Mouse (Mus musculus): Measurements from ENCODE around the gene Sync. TPM values are rescaled to one million over a fixed set of nuclear protein-coding genes. Genes with fewer than 3 reads are reported as not detected.

Gene Sync
- polyA plus RNA-seq, 1 experiment from 2014 or later = 11.7 TPM

DNA sequence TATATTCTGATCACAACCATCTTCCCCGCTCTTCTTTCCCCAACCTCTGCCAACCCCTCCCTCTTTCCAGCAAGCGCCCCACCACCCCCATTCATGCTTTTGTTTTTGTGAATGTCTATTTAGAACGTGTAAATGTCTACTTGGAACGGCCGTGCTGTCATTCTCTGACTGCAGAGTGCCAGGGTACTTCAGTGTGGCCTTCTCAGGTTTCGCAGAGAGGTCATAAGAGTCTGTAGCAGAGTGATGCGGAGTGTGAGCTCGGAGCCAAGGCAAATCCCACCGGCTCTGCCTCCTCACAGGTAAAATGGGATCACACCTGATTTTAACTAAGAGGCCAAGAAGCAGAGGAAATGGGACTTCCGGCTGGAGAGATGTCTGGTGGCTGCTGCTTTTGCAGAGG lies 11.7 kb downstream of the Sync start:
- no peaks in the 10 kb centered on the region for H3K27me3 ChIP-seq (replicated peaks; ENCODE audit: control insufficient read depth, insufficient read depth, low read length)
- peaks cover 10% of the 10 kb centered on the region; the same call in 1 of the 2 replicates for H3K4me1 ChIP-seq (ENCODE audit: control insufficient read depth, insufficient read depth, low read length)
- no peaks in the 10 kb centered on the region for H3K36me3 ChIP-seq (ENCODE audit: control insufficient read depth, insufficient read depth, low read length)
- no peak overlapping the region for H3K4me3 ChIP-seq (ENCODE audit: low read depth, low read length)
- no peak overlapping the region for H3K27ac ChIP-seq (replicated peaks; ENCODE audit: low read depth, low read length)
- DNase-seq (ENCODE audit: low spot score) (no peak), ATAC-seq (ENCODE audit: low read depth) (no peak)
- H3K9me3 ChIP-seq (ENCODE audit: control insufficient read depth, low read length) = peaks cover 4% of the 10 kb centered on the region; the same call in 1 of the 2 replicates
- H3K9ac ChIP-seq (ENCODE audit: low read depth, low read length) = no peak overlapping the region
- 38% methylated on average over 10 of the region's 10 CpGs for WGBS
- no peak overlapping the region for H3K4me2 ChIP-seq (ENCODE audit: low read depth, low read length)

DNA sequence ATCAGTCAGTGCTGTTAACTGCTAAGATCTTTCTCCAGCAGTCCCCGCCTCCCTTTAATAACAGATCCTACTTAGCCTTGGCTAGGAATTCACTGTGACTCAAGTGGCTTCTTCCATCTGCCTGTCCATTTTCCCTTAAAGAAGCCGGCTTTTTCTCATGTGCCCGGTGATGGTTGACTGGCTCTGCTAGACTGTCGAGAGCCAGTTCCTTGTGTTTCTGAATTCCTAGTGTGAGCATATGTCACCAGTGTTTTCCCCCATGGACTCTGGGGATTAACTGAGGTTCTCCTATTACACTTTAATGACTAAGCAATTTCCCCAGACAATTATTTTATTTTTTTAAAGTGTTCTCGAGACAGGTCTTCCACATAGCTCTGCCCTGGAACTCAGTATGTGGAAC lies 16.0 kb downstream of the Sync start:
- H3K9me3 ChIP-seq (ENCODE audit: control insufficient read depth, low read length) = peaks cover 4% of the 10 kb centered on the region; the same call in 1 of the 2 replicates
- H3K4me2 ChIP-seq (ENCODE audit: low read depth, low read length) = no peak overlapping the region
- no peak overlapping the region for H3K9ac ChIP-seq (ENCODE audit: low read depth, low read length)
- 55% methylated on average over 5 of the region's 5 CpGs for WGBS
- no peaks in the 10 kb centered on the region for H3K27me3 ChIP-seq (replicated peaks; ENCODE audit: control insufficient read depth, insufficient read depth, low read length)
- H3K4me1 ChIP-seq (ENCODE audit: control insufficient read depth, insufficient read depth, low read length) = peaks cover 4% of the 10 kb centered on the region; the same call in 1 of the 2 replicates
- no peak overlapping the region; the same call in 1 of the 2 replicates for H3K27ac ChIP-seq (replicated peaks; ENCODE audit: low read depth, low read length)
- no peak overlapping the region for H3K4me3 ChIP-seq (ENCODE audit: low read depth, low read length)
- ATAC-seq (ENCODE audit: low read depth) = 0 out of 2 replicates have a peak, but pooled peaks have one; percentile 20
- peaks cover 30% of the 10 kb centered on the region for H3K36me3 ChIP-seq (ENCODE audit: control insufficient read depth, insufficient read depth, low read length)
- peak; percentile 56 for DNase-seq (ENCODE audit: low spot score)

DNA sequence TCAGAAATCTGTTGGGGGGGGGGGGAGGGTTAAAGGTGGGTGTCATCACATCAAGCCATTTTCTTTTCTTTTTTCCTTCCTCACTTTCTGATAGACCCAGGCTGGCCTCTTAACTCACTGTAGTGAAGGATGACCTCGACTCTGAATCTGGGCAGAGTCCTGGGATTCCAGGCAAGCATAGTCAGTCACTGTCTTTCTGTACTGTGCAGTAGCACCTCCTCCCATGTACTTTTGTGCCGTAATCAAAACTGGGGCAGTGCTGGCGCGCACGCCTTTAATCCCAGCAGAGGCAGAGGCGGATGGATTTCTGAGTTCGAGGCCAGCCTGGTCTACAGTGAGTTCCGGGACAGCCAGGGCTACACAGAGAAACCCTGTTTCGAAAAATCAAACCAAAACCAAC lies 16.4 kb downstream of the Sync start:
- Histone ChIP-seq H3K36me3 (ENCODE audit: control insufficient read depth, insufficient read depth, low read length) (peaks cover 34% of the 10 kb centered on the region), H3K4me1 (ENCODE audit: control insufficient read depth, insufficient read depth, low read length) (0 out of 2 replicates have a peak, but pooled peaks cover 2% of the 10 kb centered on the region), H3K27ac (replicated peaks; ENCODE audit: low read depth, low read length) (no peak overlapping the region; the same call in 1 of the 2 replicates), H3K9ac (ENCODE audit: low read depth, low read length) (no peak overlapping the region), H3K4me2 (ENCODE audit: low read depth, low read length) (no peak overlapping the region), H3K27me3 (replicated peaks; ENCODE audit: control insufficient read depth, insufficient read depth, low read length) (no peaks in the 10 kb centered on the region), H3K9me3 (ENCODE audit: control insufficient read depth, low read length) (peaks cover 4% of the 10 kb centered on the region; the same call in 1 of the 2 replicates), H3K4me3 (ENCODE audit: low read depth, low read length) (no peak overlapping the region)
- DNase-seq (ENCODE audit: low spot score) (no peak), ATAC-seq (ENCODE audit: low read depth) (peak; percentile 45; the same call in 1 of the 2 replicates)
- WGBS = 78% methylated on average over 9 of the region's 9 CpGs

DNA sequence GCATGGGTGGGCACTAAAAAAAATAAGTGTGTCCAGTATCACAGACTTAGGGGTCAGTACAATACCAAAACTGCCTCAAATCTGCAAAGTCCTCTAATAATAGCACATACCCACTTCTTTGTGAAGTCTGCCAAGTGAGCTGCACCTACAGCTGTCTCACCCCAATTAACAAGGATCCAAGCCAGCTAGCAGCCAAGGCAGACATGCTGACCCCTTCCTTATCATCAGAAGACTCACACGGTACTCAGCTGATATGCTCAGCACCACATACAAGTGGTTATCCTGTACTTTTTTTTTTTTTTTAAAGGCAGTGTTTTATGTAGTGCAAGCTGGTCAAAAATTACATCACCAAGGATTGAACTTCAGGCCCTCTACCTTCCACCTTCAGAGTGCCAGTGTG lies 16.9 kb downstream of the Sync start:
- ATAC-seq (ENCODE audit: low read depth) (no peak), DNase-seq (ENCODE audit: low spot score) (peak; percentile 17)
- peaks cover 4% of the 10 kb centered on the region; the same call in 1 of the 2 replicates for H3K9me3 ChIP-seq (ENCODE audit: control insufficient read depth, low read length)
- peaks cover 39% of the 10 kb centered on the region for H3K36me3 ChIP-seq (ENCODE audit: control insufficient read depth, insufficient read depth, low read length)
- no peaks in the 10 kb centered on the region for H3K27me3 ChIP-seq (replicated peaks; ENCODE audit: control insufficient read depth, insufficient read depth, low read length)
- no peak overlapping the region for H3K4me2 ChIP-seq (ENCODE audit: low read depth, low read length)
- H3K9ac ChIP-seq (ENCODE audit: low read depth, low read length) = no peak overlapping the region
- H3K4me3 ChIP-seq (ENCODE audit: low read depth, low read length) = no peak overlapping the region
- H3K27ac ChIP-seq (replicated peaks; ENCODE audit: low read depth, low read length) = no peak overlapping the region
- no peaks in the 10 kb centered on the region for H3K4me1 ChIP-seq (ENCODE audit: control insufficient read depth, insufficient read depth, low read length)
- 61% methylated on average over 1 of the region's 1 CpGs for WGBS

DNA sequence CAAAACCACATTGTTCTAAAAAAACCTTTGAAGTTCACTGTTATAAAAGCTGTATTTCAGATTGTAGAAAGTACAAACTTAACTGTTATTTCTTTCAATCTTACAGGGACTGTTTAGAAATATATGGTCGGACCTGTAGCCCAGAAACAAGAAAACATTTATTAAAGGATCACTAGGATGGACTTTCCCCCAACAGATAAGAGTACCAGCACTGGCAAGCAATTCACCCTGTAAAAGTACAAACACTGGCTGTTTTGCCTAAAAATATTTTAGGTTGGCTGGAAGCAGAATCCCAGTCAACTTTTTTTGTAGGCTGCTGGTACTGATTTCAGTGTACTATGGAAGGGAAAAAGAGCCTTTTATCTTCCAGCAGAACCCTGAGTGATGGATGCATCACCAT lies 20.5 kb downstream of the Sync start:
- WGBS = 93% methylated on average over 1 of the region's 1 CpGs

DNA sequence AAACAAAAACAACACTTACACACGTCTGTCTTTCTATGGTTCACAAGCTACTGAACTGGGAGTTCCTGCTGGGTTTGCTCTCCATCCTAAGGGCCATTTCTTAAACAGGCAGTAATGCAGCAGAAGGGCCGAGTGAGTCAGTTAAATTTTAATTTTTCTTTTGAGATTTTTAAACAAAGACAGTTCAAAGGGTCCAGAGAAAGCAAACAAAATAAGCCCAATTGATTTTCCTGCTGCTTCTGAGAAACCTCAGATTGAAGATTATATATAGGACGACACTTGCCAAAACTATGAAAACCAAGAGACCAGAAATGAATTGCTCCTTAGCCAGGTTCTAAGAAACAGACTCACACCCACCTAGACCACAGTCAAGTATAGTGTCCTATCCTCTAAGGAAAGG lies 26.5 kb downstream of the Sync start:
- 89% methylated on average over 3 of the region's 3 CpGs for WGBS
- ATAC-seq (ENCODE audit: low read depth) (no peak), DNase-seq (ENCODE audit: low spot score) (no peak)

More for the DNA sequence above, 20.5 kb downstream of the Sync start:
- DNase-seq (ENCODE audit: low spot score) = no peak
- Histone ChIP-seq H3K9me3 (ENCODE audit: control insufficient read depth, low read length) (no peaks in the 10 kb centered on the region), H3K27ac (replicated peaks; ENCODE audit: low read depth, low read length) (no peak overlapping the region), H3K27me3 (replicated peaks; ENCODE audit: control insufficient read depth, insufficient read depth, low read length) (no peaks in the 10 kb centered on the region), H3K4me2 (ENCODE audit: low read depth, low read length) (no peak overlapping the region), H3K4me1 (ENCODE audit: control insufficient read depth, insufficient read depth, low read length) (no peaks in the 10 kb centered on the region), H3K36me3 (ENCODE audit: control insufficient read depth, insufficient read depth, low read length) (peaks cover 74% of the 10 kb centered on the region), H3K9ac (ENCODE audit: low read depth, low read length) (no peak overlapping the region), H3K4me3 (ENCODE audit: low read depth, low read length) (no peak overlapping the region)
- no peak for ATAC-seq (ENCODE audit: low read depth)

DNA sequence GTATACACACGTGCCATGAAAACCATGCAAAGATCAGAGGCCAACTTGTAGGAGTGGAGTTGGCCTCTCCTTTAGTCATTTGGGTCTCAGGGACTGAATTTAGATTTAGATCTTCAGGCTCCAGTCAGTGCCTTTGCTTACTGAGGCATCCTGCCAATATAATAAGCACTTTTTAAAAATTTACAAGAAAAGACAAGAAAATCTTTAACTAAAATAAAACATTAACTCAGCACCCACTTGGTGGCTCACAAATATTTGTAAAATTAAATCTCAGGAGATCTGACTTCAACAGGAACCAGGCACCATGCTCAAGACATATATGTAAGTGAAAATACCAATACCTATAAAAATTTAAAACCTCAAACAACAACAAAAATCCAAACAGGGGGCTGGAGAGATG lies 33.5 kb downstream of the Sync start:
- no peak overlapping the region for H3K4me3 ChIP-seq (ENCODE audit: low read depth, low read length)
- peaks cover 91% of the 10 kb centered on the region for H3K36me3 ChIP-seq (ENCODE audit: control insufficient read depth, insufficient read depth, low read length)
- no peaks in the 10 kb centered on the region for H3K27me3 ChIP-seq (replicated peaks; ENCODE audit: control insufficient read depth, insufficient read depth, low read length)
- DNase-seq (ENCODE audit: low spot score) = no peak
- no peak for ATAC-seq (ENCODE audit: low read depth)
- 89% methylated on average over 1 of the region's 1 CpGs for WGBS
- H3K9ac ChIP-seq (ENCODE audit: low read depth, low read length) = no peak overlapping the region
- no peaks in the 10 kb centered on the region for H3K9me3 ChIP-seq (ENCODE audit: control insufficient read depth, low read length)
- H3K4me1 ChIP-seq (ENCODE audit: control insufficient read depth, insufficient read depth, low read length) = no peaks in the 10 kb centered on the region
- no peak overlapping the region for H3K27ac ChIP-seq (replicated peaks; ENCODE audit: low read depth, low read length)
- no peak overlapping the region for H3K4me2 ChIP-seq (ENCODE audit: low read depth, low read length)

More for the DNA sequence above, 26.5 kb downstream of the Sync start:
- H3K36me3 ChIP-seq (ENCODE audit: control insufficient read depth, insufficient read depth, low read length) = peaks cover 98% of the 10 kb centered on the region
- H3K27me3 ChIP-seq (replicated peaks; ENCODE audit: control insufficient read depth, insufficient read depth, low read length) = no peaks in the 10 kb centered on the region
- H3K9me3 ChIP-seq (ENCODE audit: control insufficient read depth, low read length) = no peaks in the 10 kb centered on the region
- H3K27ac ChIP-seq (replicated peaks; ENCODE audit: low read depth, low read length) = no peak overlapping the region
- H3K4me3 ChIP-seq (ENCODE audit: low read depth, low read length) = no peak overlapping the region
- H3K4me1 ChIP-seq (ENCODE audit: control insufficient read depth, insufficient read depth, low read length) = no peaks in the 10 kb centered on the region
- no peak overlapping the region for H3K9ac ChIP-seq (ENCODE audit: low read depth, low read length)
- H3K4me2 ChIP-seq (ENCODE audit: low read depth, low read length) = no peak overlapping the region

DNA sequence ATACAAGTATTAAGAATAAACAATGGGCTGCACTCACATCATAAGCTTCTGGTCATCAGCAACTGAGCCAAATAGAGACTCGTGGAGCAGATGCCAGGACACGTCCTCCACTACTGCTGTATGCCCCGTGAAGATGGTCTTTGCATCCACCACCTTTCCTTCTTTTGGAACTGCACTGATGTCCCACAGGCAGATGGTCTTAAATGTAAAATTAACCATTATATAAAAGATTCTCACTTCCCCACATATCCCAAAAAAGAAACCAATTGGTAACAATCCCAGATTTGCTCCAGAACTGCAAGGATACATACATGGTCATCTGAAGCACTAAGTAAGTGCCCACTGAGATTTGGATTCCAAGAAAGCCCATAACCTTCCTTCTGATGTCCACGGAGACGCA lies 34.6 kb downstream of the Sync start:
- WGBS = 92% methylated on average over 5 of the region's 5 CpGs
- Histone ChIP-seq H3K27me3 (replicated peaks; ENCODE audit: control insufficient read depth, insufficient read depth, low read length) (no peaks in the 10 kb centered on the region), H3K27ac (replicated peaks; ENCODE audit: low read depth, low read length) (no peak overlapping the region), H3K4me3 (ENCODE audit: low read depth, low read length) (no peak overlapping the region), H3K9ac (ENCODE audit: low read depth, low read length) (no peak overlapping the region), H3K36me3 (ENCODE audit: control insufficient read depth, insufficient read depth, low read length) (peaks cover 91% of the 10 kb centered on the region), H3K4me2 (ENCODE audit: low read depth, low read length) (no peak overlapping the region), H3K4me1 (ENCODE audit: control insufficient read depth, insufficient read depth, low read length) (no peaks in the 10 kb centered on the region), H3K9me3 (ENCODE audit: control insufficient read depth, low read length) (no peaks in the 10 kb centered on the region)
- no peak for DNase-seq (ENCODE audit: low spot score)
- ATAC-seq (ENCODE audit: low read depth) = no peak

DNA sequence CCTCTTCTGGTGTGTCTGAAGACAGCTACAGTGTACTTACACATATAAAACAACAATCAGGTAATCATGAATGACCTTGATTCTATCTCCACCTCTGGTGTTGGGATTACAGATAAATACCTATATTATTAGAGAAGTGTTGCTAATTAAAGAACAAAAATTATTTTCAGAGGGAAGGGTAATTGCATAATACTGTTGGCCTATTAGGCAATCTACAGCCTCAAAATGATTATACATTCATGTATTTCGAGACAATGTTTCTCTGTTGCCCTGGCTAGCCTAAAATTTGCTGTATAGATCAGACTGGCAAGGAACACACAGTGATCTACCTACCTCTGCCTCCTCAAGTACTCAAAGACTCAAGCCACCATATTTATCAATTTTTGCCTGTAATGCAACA lies 36.1 kb downstream of the Sync start:
- DNase-seq (ENCODE audit: low spot score) = no peak
- Histone ChIP-seq H3K27me3 (replicated peaks; ENCODE audit: control insufficient read depth, insufficient read depth, low read length) (no peaks in the 10 kb centered on the region), H3K4me1 (ENCODE audit: control insufficient read depth, insufficient read depth, low read length) (no peaks in the 10 kb centered on the region), H3K27ac (replicated peaks; ENCODE audit: low read depth, low read length) (no peak overlapping the region), H3K4me2 (ENCODE audit: low read depth, low read length) (no peak overlapping the region), H3K4me3 (ENCODE audit: low read depth, low read length) (no peak overlapping the region), H3K9me3 (ENCODE audit: control insufficient read depth, low read length) (no peaks in the 10 kb centered on the region), H3K9ac (ENCODE audit: low read depth, low read length) (no peak overlapping the region), H3K36me3 (ENCODE audit: control insufficient read depth, insufficient read depth, low read length) (peaks cover 91% of the 10 kb centered on the region)
- 95% methylated on average over 1 of the region's 1 CpGs for WGBS
- ATAC-seq (ENCODE audit: low read depth) = no peak

All from embryonic facial prominence, embryonic 14.5 days (tissue).